Mouse (Mus musculus) embryonic facial prominence, embryonic 13.5 days (tissue): Measurements from ENCODE around the gene Dexi. TPM values are rescaled to one million over a fixed set of nuclear protein-coding genes. Genes with fewer than 3 reads are reported as not detected.

Experiments used
- ATAC-seq: fragments of 200-750 bp; cut with Nextera tagmentation; 2 replicates; pipeline ENCODE4 v1.8.0; 2017; ENCODE audit warnings: low read depth; ENCODE audit not compliant: insufficient number of reproducible peaks, insufficient read depth, low FRiP score, low TSS enrichment
- H3K27ac ChIP-seq: fragments of 300-500 bp; sonication (generic); 2 replicates; pipeline ENCODE4 v1.5.1; 2015; ENCODE audit warnings: moderate library complexity, mild to moderate bottlenecking, inconsistent platforms
- H3K27me3 ChIP-seq: fragments of 300-500 bp; sonication (generic); 2 replicates; pipeline ENCODE4 v1.6.1; 2015; ENCODE audit warnings: mild to moderate bottlenecking, inconsistent platforms
- H3K36me3 ChIP-seq: fragments of 300-500 bp; sonication (generic); 2 replicates; pipeline ENCODE4 v1.6.1; 2015; ENCODE audit warnings: mild to moderate bottlenecking, inconsistent platforms
- H3K4me1 ChIP-seq: fragments of 300-500 bp; sonication (generic); 2 replicates; pipeline ENCODE4 v1.6.1; 2015; ENCODE audit warnings: inconsistent platforms
- H3K4me2 ChIP-seq: fragments of 300-500 bp; sonication (generic); 2 replicates; pipeline ENCODE4 v1.6.1; 2015; ENCODE audit warnings: moderate library complexity, mild to moderate bottlenecking, inconsistent platforms
- H3K4me3 ChIP-seq: fragments of 300-500 bp; sonication (generic); 2 replicates; pipeline ENCODE4 v1.5.1; 2015; ENCODE audit warnings: mild to moderate bottlenecking, inconsistent platforms
- H3K9ac ChIP-seq: fragments of 300-500 bp; sonication (generic); 2 replicates; pipeline ENCODE4 v1.6.1; 2015; ENCODE audit warnings: mild to moderate bottlenecking, inconsistent platforms
- H3K9me3 ChIP-seq: fragments of 300-500 bp; sonication (generic); 2 replicates; pipeline ENCODE4 v1.6.1; 2016; ENCODE audit warnings: inconsistent platforms
- WGBS: fragments of 180-500 bp; shearing (Covaris S2); methylation state at CpG from one replicate; pipeline ENCODE4 v1.1.7; 2015; ENCODE audit warnings: mixed read lengths; 5-methylcytosine and 5-hydroxymethylcytosine counted together
- polyA plus RNA-seq: library from polyadenylated mRNA; unstranded; fragments of >200 nt; fragmentation: Nextera tagmentation; extraction: Ambion mirVana; gene quantifications from 2 replicates; pipeline ENCODE4 v1.2.1, GENCODE M21; 2015

Gene Dexi
- polyA plus RNA-seq, 1 experiment from 2014 or later = 24.8 TPM

DNA sequence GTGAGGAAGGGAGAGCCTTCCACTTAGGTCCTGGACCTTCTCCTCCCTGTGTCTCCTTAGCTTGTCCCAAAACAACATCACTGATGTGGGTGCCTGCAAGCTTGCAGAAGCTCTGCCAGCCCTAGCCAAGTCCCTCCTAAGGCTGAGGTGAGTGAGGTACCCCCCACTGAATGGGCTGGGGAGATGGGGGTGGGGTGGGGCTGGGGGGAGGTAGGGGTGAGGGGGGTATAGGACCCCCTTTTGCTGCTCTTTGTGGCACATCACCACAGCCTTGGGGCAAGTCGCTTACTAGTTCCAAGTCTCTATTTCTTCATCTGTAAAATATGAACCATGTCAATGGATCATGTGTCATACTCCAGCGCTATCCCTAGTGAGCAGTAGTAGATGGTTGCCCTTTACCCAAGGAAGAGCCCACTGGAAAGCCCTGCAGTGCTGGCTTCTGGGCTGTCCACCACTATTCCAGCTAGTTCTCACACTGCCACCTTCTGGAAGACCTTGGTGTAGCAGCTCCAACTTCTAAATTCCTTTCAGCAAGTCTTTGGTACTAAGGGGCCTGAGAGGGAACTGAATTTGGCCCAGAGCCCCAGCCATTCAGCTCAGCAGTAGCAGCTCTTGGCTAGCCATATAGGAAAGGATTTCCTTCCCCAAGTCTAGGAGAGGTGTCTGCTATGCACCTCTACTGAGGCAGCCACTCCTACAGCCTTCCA lies 21.8 kb downstream of the Dexi start:
- no peaks in the 10 kb centered on the region for H3K27me3 ChIP-seq
- no peak overlapping the region for H3K27ac ChIP-seq
- no peak overlapping the region for H3K4me3 ChIP-seq
- 49% methylated on average over 2 of the region's 2 CpGs for WGBS
- H3K9ac ChIP-seq = no peak overlapping the region
- no peaks in the 10 kb centered on the region for H3K9me3 ChIP-seq
- H3K36me3 ChIP-seq = no peaks in the 10 kb centered on the region
- H3K4me1 ChIP-seq = peaks cover 9% of the 10 kb centered on the region; the same call in 1 of the 2 replicates
- no peak overlapping the region for H3K4me2 ChIP-seq
- no peak for ATAC-seq

DNA sequence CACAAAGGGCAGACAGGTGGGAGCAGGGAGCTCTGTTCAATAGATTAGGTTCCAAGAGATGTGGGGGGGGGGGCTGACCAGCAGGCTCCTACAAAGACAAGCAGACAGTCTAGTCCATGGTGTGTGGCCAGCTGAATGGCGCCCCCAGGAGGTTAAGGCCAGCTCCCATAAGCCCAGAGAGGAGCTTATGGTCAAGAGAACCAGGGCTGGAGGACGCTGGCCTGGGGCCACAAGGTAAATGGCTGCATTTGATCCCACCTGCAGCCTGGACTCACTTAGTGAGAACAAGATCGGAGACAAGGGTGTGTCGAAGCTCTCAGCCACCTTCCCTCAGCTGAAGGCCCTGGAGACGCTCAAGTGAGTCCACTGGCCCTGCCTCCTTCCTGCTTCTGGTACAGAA lies 24.8 kb downstream of the Dexi start:
- peaks cover 9% of the 10 kb centered on the region; the same call in 1 of the 2 replicates for H3K4me1 ChIP-seq
- 40% methylated on average over 5 of the region's 5 CpGs for WGBS
- ATAC-seq = no peak
- no peaks in the 10 kb centered on the region for H3K36me3 ChIP-seq
- H3K27me3 ChIP-seq = no peaks in the 10 kb centered on the region
- H3K27ac ChIP-seq = no peak overlapping the region
- H3K9me3 ChIP-seq = no peaks in the 10 kb centered on the region
- H3K4me3 ChIP-seq = no peak overlapping the region
- no peak overlapping the region for H3K9ac ChIP-seq
- H3K4me2 ChIP-seq = no peak overlapping the region

DNA sequence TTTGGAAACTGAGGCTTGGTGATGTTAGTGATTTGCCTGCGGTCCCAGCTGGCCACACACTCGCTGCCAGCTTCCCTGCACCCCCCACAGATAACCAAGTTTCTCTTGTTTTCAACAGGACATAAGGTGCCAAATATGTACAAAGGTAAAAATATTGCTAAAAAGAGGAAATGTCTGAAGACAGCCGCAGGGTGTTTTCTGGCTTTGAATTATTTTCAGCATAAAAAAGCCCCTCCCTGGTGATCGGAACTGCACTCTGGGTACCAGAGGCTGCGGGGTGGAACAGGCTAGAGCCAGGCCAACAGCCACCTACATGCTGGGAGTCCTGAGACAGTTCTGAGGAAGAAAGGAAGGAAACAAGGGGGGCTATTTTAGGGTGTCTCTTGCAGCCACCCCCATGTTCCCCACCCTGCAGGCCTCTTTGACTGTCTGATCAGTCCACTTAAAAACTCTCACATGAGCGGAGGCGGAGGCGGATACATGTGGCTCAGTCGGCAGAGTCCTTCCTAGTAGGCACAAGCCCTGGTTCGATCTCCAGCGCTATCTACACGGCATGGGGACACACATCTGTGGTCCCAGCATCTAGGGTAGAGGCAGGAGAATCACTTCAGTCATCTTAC lies 26.8 kb downstream of the Dexi start:
- Histone ChIP-seq H3K4me1 (peaks cover 6% of the 10 kb centered on the region; the same call in 1 of the 2 replicates), H3K27me3 (no peaks in the 10 kb centered on the region), H3K36me3 (no peaks in the 10 kb centered on the region), H3K27ac (no peak overlapping the region), H3K4me3 (no peak overlapping the region), H3K4me2 (no peak overlapping the region), H3K9me3 (no peaks in the 10 kb centered on the region), H3K9ac (no peak overlapping the region)
- 84% methylated on average over 12 of the region's 12 CpGs for WGBS
- ATAC-seq = no peak

DNA sequence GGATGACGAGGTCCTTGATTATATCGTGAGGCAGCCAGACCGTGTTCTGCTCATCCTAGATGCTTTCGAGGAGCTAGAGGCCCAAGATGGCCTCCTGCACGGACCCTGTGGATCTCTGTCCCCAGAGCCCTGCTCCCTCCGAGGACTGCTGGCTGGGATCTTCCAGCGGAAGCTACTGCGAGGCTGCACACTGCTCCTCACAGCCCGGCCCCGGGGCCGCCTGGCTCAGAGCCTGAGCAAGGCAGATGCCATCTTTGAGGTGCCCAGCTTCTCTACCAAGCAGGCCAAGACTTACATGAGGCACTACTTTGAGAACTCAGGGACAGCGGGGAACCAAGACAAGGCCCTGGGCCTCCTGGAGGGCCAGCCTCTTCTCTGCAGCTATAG lies 31.7 kb downstream of the Dexi start:
- Histone ChIP-seq H3K4me1 (no peaks in the 10 kb centered on the region), H3K4me2 (no peak overlapping the region), H3K36me3 (no peaks in the 10 kb centered on the region), H3K9ac (no peak overlapping the region), H3K4me3 (no peak overlapping the region), H3K27ac (no peak overlapping the region), H3K9me3 (no peaks in the 10 kb centered on the region), H3K27me3 (peaks cover 3% of the 10 kb centered on the region; the same call in 1 of the 2 replicates)
- 85% methylated on average over 12 of the region's 12 CpGs for WGBS
- no peak for ATAC-seq

DNA sequence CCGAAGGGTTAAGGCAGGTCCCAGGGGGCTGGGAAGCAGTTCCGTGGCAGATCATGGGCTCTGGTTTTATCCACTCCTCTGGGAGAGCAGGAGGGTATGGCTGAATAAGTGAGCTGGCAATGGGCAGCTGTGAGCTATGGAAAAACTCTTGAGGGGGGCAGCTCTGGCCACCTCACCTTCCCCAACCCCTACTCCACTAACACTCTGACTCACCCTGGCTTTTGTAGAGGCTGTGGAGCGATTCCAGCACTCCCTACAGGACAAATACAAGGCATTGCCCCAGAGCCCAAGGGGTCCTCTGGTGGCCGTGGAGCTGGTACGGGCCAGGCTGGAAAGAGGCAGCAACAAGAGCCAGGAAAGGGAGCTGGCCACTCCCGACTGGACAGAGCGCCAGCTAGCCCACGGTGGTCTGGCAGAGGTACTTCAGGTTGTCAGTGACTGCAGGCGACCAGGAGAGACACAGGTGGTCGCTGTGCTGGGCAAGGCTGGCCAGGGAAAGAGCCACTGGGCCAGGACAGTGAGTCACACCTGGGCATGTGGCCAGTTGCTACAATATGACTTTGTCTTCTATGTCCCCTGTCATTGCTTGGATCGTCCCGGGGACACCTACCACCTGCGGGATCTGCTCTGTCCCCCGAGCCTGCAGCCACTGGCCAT lies 32.2 kb downstream of the Dexi start:
- no peaks in the 10 kb centered on the region for H3K4me1 ChIP-seq
- no peaks in the 10 kb centered on the region for H3K9me3 ChIP-seq
- no peak for ATAC-seq
- H3K4me2 ChIP-seq = no peak overlapping the region
- WGBS = 57% methylated on average over 14 of the region's 14 CpGs
- H3K9ac ChIP-seq = no peak overlapping the region
- no peak overlapping the region for H3K27ac ChIP-seq
- peaks cover 4% of the 10 kb centered on the region; the same call in 1 of the 2 replicates for H3K27me3 ChIP-seq
- no peak overlapping the region for H3K4me3 ChIP-seq
- no peaks in the 10 kb centered on the region for H3K36me3 ChIP-seq

DNA sequence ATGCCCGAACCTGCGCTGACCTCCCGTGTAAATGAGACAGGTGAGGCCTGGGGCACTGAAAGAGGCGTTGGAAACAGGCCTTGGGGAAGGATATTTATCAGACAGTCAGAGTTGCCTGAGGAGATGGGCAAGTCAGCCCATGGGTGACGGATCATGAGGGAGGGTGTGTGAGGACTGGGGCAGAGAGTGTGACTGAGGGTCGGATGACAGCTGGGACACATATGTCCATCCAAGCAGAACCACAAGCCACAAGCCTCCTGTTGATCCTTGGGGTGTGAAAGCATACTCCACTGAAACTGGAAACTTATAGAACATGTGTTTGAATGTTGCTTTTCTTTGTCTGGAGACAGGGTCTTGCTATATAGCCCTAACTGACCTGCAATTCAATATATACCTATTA lies 34.2 kb downstream of the Dexi start:
- Histone ChIP-seq H3K27ac (no peak overlapping the region), H3K4me3 (no peak overlapping the region), H3K4me1 (no peaks in the 10 kb centered on the region), H3K9ac (no peak overlapping the region), H3K4me2 (no peak overlapping the region), H3K9me3 (no peaks in the 10 kb centered on the region), H3K27me3 (peaks cover 4% of the 10 kb centered on the region; the same call in 1 of the 2 replicates), H3K36me3 (no peaks in the 10 kb centered on the region)
- ATAC-seq = no peak
- 41% methylated on average over 6 of the region's 6 CpGs for WGBS

DNA sequence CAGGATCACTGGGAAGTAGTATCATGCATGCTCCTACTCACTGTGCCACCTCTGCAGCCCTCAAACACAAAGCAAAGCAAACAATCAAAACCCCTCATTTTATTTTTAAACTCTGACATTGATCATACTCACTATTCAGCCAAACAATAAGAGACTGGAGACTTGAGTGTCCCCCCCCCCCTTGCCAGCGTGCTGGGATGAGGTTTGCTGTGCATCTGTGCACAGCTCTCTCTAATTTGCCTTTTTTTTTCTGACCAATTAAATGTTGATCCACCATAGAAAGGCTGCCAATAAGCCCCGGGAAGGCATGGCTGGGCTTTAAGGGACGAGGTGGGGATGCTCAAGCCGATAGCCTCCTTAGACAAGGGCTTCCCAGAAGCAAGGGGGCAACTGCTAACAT lies 35.4 kb downstream of the Dexi start:
- H3K27me3 ChIP-seq = peaks cover 4% of the 10 kb centered on the region; the same call in 1 of the 2 replicates
- no peak overlapping the region for H3K9ac ChIP-seq
- no peak overlapping the region for H3K27ac ChIP-seq
- WGBS = 60% methylated on average over 4 of the region's 4 CpGs
- H3K4me1 ChIP-seq = no peaks in the 10 kb centered on the region
- no peaks in the 10 kb centered on the region for H3K36me3 ChIP-seq
- no peak for ATAC-seq
- H3K4me3 ChIP-seq = no peak overlapping the region
- H3K9me3 ChIP-seq = no peaks in the 10 kb centered on the region
- no peak overlapping the region for H3K4me2 ChIP-seq

DNA sequence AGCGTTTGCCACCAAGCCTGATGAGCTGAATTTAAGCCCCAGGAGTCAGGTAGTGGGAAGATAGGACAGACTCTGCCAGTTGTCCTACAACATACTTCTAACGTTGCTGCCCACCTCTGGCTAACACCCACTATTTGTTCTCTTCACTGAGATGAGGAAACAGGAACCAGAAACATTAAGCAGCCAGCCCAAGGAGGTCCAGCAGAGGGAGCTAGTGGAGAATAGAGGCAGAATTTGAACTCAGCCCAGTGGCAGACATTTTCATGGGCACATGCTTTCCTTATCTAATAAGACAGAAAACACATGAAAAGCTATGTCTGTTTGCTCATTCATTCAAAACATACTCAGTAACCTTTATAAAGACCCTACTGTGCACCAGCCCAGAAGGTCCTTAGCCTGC lies 39.8 kb downstream of the Dexi start:
- no peaks in the 10 kb centered on the region for H3K9me3 ChIP-seq
- ATAC-seq = no peak
- H3K36me3 ChIP-seq = no peaks in the 10 kb centered on the region
- H3K4me2 ChIP-seq = no peak overlapping the region
- no peak overlapping the region for H3K27ac ChIP-seq
- H3K4me3 ChIP-seq = no peak overlapping the region
- H3K4me1 ChIP-seq = no peaks in the 10 kb centered on the region
- 78% methylated on average over 2 of the region's 2 CpGs for WGBS
- H3K9ac ChIP-seq = no peak overlapping the region
- H3K27me3 ChIP-seq = peaks cover 4% of the 10 kb centered on the region; the same call in 1 of the 2 replicates

DNA sequence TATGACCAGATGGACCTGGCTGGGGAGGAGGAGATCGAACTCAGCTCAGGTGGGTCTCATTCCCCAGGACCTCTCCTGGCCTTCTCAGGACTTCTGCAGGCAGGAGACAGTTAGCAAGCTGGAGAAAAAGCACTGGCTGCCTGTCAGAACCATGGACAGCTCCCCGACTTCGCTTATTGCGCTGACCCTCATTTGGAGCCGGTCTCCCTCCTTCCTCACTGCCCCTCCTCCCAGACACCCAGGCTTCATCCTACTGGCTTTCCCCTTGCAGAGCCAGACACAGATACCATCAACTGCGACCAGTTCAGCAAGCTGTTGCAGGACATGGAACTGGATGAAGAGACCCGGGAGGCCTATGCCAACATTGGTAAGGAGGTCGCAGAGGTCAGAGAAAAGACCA lies 41.0 kb downstream of the Dexi start:
- Histone ChIP-seq H3K4me3 (no peak overlapping the region), H3K27me3 (peaks cover 4% of the 10 kb centered on the region; the same call in 1 of the 2 replicates), H3K4me2 (no peak overlapping the region), H3K27ac (no peak overlapping the region), H3K36me3 (no peaks in the 10 kb centered on the region), H3K4me1 (no peaks in the 10 kb centered on the region), H3K9me3 (no peaks in the 10 kb centered on the region), H3K9ac (no peak overlapping the region)
- WGBS = 9% methylated on average over 8 of the region's 8 CpGs
- ATAC-seq = 0 out of 2 replicates have a peak, but pooled peaks have one; percentile 12

DNA sequence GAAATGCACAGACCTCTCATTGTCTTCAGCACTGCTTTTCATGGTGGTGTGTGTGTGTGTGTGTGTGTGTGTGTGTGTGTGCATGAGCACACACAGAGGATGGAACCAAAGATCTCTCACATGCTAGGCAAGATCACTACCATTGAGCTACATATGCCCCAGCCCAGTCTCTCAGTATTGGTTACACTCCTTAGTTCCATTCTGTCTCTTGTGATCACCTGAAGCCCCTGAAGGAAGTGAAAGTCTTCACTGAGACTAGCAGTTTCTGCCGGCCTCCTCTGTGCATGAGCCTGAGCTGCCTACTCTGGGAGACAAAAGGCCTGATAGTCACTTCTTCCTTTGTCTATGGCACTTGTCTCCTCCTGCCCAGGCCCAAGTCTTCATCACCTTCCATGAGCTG lies 43.7 kb downstream of the Dexi start:
- no peak for ATAC-seq
- H3K9me3 ChIP-seq = no peaks in the 10 kb centered on the region
- H3K36me3 ChIP-seq = no peaks in the 10 kb centered on the region
- no peak overlapping the region for H3K4me2 ChIP-seq
- H3K4me3 ChIP-seq = no peak overlapping the region
- H3K9ac ChIP-seq = no peak overlapping the region
- no peaks in the 10 kb centered on the region for H3K4me1 ChIP-seq
- no peaks in the 10 kb centered on the region; the same call in 1 of the 2 replicates for H3K27me3 ChIP-seq
- no peak overlapping the region for H3K27ac ChIP-seq
- 37% methylated on average over 1 of the region's 1 CpGs for WGBS

DNA sequence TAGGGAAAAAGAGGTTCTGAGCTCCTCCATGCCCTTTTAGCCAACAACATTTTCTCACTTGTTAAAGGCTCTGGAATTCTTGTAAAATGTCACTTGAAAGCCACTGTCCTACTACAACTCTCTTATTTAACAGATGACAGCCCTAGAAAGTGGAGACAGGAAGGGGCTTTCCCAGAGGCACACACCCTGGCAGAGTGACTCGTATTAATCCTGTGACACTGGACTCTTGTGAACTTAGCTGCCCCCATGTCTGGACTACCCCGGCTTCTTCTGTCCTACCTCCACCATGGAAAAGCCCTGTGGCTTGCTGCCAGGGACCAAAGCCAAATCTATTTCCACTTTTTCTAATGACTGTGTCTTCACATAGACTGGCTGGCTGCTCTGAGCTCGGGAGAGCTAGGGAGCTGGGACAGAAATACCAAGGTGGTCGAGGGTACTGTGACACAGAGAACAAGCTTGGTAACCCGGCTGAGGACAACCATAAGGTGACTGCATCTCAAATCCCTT lies 44.7 kb downstream of the Dexi start:
- 69% methylated on average over 5 of the region's 5 CpGs for WGBS
- no peak for ATAC-seq
- no peak overlapping the region for H3K4me3 ChIP-seq

More for the DNA sequence above, 44.7 kb downstream of the Dexi start:
- Histone ChIP-seq H3K9me3 (no peaks in the 10 kb centered on the region), H3K9ac (no peak overlapping the region), H3K36me3 (no peaks in the 10 kb centered on the region), H3K27ac (no peak overlapping the region), H3K4me1 (no peaks in the 10 kb centered on the region), H3K4me2 (no peak overlapping the region), H3K27me3 (no peaks in the 10 kb centered on the region; the same call in 1 of the 2 replicates)
